Mouse (Mus musculus) kidney, postnatal 0 days (tissue): ENCODE data around the gene Rasgef1c. TPM values are rescaled to one million over a fixed set of nuclear protein-coding genes. Genes with fewer than 3 reads are reported as not detected.

Experiments used
- ATAC-seq: fragments of 200-750 bp; cut with Nextera tagmentation; replicated peaks from 2 replicates; pipeline ENCODE4 v1.8.0; 2017; ENCODE audit warnings: low read depth, moderate number of reproducible peaks, moderate TSS enrichment, moderate library complexity; ENCODE audit not compliant: low FRiP score
- DNase-seq: peaks from one replicate; pipeline ENCODE4 v3.0.0-alpha.2; 2016; ENCODE audit warnings: low spot score
- H3K27ac ChIP-seq: fragments of 300-500 bp; sonication (generic); 2 replicates; pipeline ENCODE4 v1.5.1; 2014; ENCODE audit warnings: mild to moderate bottlenecking
- H3K27me3 ChIP-seq: fragments of 300-500 bp; sonication (generic); 2 replicates; pipeline ENCODE4 v1.6.1; 2014; ENCODE audit warnings: low read length, mixed read lengths; ENCODE audit not compliant: insufficient read depth
- H3K36me3 ChIP-seq: fragments of 300-500 bp; sonication (generic); 2 replicates; pipeline ENCODE4 v1.6.1; 2014; ENCODE audit warnings: low read length, mixed read lengths; ENCODE audit not compliant: insufficient read depth
- H3K4me1 ChIP-seq: fragments of 300-500 bp; sonication (generic); replicated peaks from 2 replicates; pipeline ENCODE4 v1.6.1; 2014; ENCODE audit warnings: antibody characterized with exemption, low read length, mixed read lengths; ENCODE audit not compliant: insufficient read depth
- H3K4me2 ChIP-seq: fragments of 300-500 bp; sonication (generic); 2 replicates; pipeline ENCODE4 v1.6.1; 2014; ENCODE audit warnings: mild to moderate bottlenecking, low read length, moderate library complexity, mixed read lengths
- H3K4me3 ChIP-seq: fragments of 300-500 bp; sonication (generic); replicated peaks from 2 replicates; pipeline ENCODE4 v1.5.1; 2014; ENCODE audit warnings: low read depth, low read length
- H3K9ac ChIP-seq: fragments of 300-500 bp; sonication (generic); 2 replicates; pipeline ENCODE4 v1.6.1; 2014; ENCODE audit warnings: low read depth, low read length
- H3K9me3 ChIP-seq: fragments of 300-500 bp; sonication (generic); replicated peaks from 2 replicates; pipeline ENCODE4 v1.6.1; 2016; ENCODE audit warnings: low read length, inconsistent platforms, mixed read lengths
- CTCF ChIP-seq: IDR thresholded peaks from 2 replicates; pipeline ENCODE4 v1.5.1; 2016; ENCODE audit warnings: antibody characterized with exemption, low read depth, mild to moderate bottlenecking, moderate library complexity
- WGBS: fragments of 180-500 bp; shearing (Covaris S2); extraction: QIAGEN DNeasy Blood & Tissue Kit; methylation state at CpG from one replicate; pipeline ENCODE4 v1.1.7; 2014; 5-methylcytosine and 5-hydroxymethylcytosine counted together
- polyA plus RNA-seq: library from polyadenylated mRNA; unstranded; fragments of >200 nt; fragmentation: Nextera tagmentation; extraction: Ambion mirVana; gene quantifications from 2 replicates; pipeline ENCODE4 v1.2.1, GENCODE M21; 2015

Gene Rasgef1c
- polyA plus RNA-seq, result 0.10 and 0.18 TPM in 2 replicates

- peak; percentile 71 for ATAC-seq
- no peak within 1 kb of the TSS for H3K27ac ChIP-seq
Observed at GRCm38 (mm10) chr11:49901659-49902458, at the start of gene Rasgef1c. Gene Rasgef1c (plus strand): TSS chr11:49901835.

GRCm38 (mm10) chr11:49855144-49855543 lies 46.5 kb upstream of the Rasgef1c start:
- Histone ChIP-seq H3K9ac (no peak overlapping the region), H3K27ac (no peak overlapping the region), H3K9me3 (no peaks in the 10 kb centered on the region), H3K4me2 (no peak overlapping the region), H3K4me3 (no peak overlapping the region), H3K4me1 (no peaks in the 10 kb centered on the region), H3K36me3 (peaks cover 3% of the 10 kb centered on the region), H3K27me3 (no peaks in the 10 kb centered on the region)
- DNase-seq (no peak), ATAC-seq (no peak)
- WGBS, result 85% methylated on average over 5 of the region's 5 CpGs
- TF ChIP-seq CTCF, result no peak

More at GRCm38 (mm10) chr11:49901659-49902458, at the start of gene Rasgef1c:
- 0 out of 2 replicates have a peak, but pooled peaks cover 8% of the 10 kb centered on the region for H3K4me1 ChIP-seq
- peak within 1 kb of the TSS; percentile 54 for H3K4me3 ChIP-seq
- peak within 1 kb of the TSS; percentile 57 for H3K9ac ChIP-seq
- no peaks in the 10 kb centered on the region for H3K36me3 ChIP-seq
- peak; percentile 63 for TF ChIP-seq CTCF
- WGBS, result 3% methylated on average over 95 of the region's 99 CpGs
- H3K27me3 ChIP-seq, result peaks cover 19% of the 10 kb centered on the region
- no peaks in the 10 kb centered on the region for H3K9me3 ChIP-seq
- DNase-seq, result peak; percentile 67
- peak within 1 kb of the TSS; percentile 100 for H3K4me2 ChIP-seq

- H3K4me3 ChIP-seq, result no peak overlapping the region
- 84% methylated on average over 4 of the region's 4 CpGs for WGBS
- no peaks in the 10 kb centered on the region for H3K4me1 ChIP-seq
- no peaks in the 10 kb centered on the region for H3K9me3 ChIP-seq
- no peak overlapping the region for H3K27ac ChIP-seq
- H3K27me3 ChIP-seq, result no peaks in the 10 kb centered on the region
- no peak overlapping the region for H3K4me2 ChIP-seq
- DNase-seq (no peak), ATAC-seq (no peak)
- no peak overlapping the region for H3K9ac ChIP-seq
- 0 out of 2 replicates have a peak, but pooled peaks cover 4% of the 10 kb centered on the region for H3K36me3 ChIP-seq
- no peak for TF ChIP-seq CTCF
Observed at GRCm38 (mm10) chr11:49861139-49861538, 40.5 kb upstream of the Rasgef1c start.

- Histone ChIP-seq H3K36me3 (peaks cover 15% of the 10 kb centered on the region; the same call in 1 of the 2 replicates), H3K4me3 (no peak overlapping the region), H3K9ac (no peak overlapping the region), H3K27me3 (no peaks in the 10 kb centered on the region), H3K4me2 (no peak overlapping the region), H3K9me3 (no peaks in the 10 kb centered on the region), H3K4me1 (no peaks in the 10 kb centered on the region), H3K27ac (no peak overlapping the region)
- ATAC-seq (no peak), DNase-seq (no peak)
- TF ChIP-seq CTCF, result no peak
Observed at GRCm38 (mm10) chr11:49863926-49864325, 37.7 kb upstream of the Rasgef1c start.

- Histone ChIP-seq H3K9me3 (no peaks in the 10 kb centered on the region), H3K9ac (no peak overlapping the region), H3K4me1 (no peaks in the 10 kb centered on the region), H3K4me3 (no peak overlapping the region), H3K4me2 (no peak overlapping the region), H3K36me3 (peaks cover 22% of the 10 kb centered on the region; the same call in 1 of the 2 replicates), H3K27ac (no peak overlapping the region), H3K27me3 (no peaks in the 10 kb centered on the region)
- ATAC-seq, result no peak
- DNase-seq, result no peak
- 88% methylated on average over 5 of the region's 5 CpGs for WGBS
- TF ChIP-seq CTCF, result no peak
Observed at GRCm38 (mm10) chr11:49867320-49867719, 34.3 kb upstream of the Rasgef1c start.

GRCm38 (mm10) chr11:49869762-49870161 lies 31.9 kb upstream of the Rasgef1c start:
- no peak overlapping the region for H3K4me2 ChIP-seq
- no peak overlapping the region for H3K4me3 ChIP-seq
- H3K36me3 ChIP-seq, result peaks cover 37% of the 10 kb centered on the region
- H3K27ac ChIP-seq, result no peak overlapping the region
- no peaks in the 10 kb centered on the region for H3K4me1 ChIP-seq
- no peaks in the 10 kb centered on the region for H3K9me3 ChIP-seq
- DNase-seq (peak; percentile 80), ATAC-seq (no peak)
- no peak overlapping the region for H3K9ac ChIP-seq
- H3K27me3 ChIP-seq, result no peaks in the 10 kb centered on the region
- peak; percentile 84 for TF ChIP-seq CTCF
